Mouse (Mus musculus) urinary bladder, postnatal 25 days (tissue): ENCODE measurements around the gene Cd300ld3.
"Not testable (repeated sequence)": the region's sequence is repeated elsewhere in the genome, so short reads cannot be mapped to it uniquely, and the experiment has no call there.

Source experiments
- DNase-seq: peaks from one replicate; pipeline ENCODE4 v3.0.0; 2022; ENCODE audit warnings: low spot score

The Cd300ld3 gene

DNA sequence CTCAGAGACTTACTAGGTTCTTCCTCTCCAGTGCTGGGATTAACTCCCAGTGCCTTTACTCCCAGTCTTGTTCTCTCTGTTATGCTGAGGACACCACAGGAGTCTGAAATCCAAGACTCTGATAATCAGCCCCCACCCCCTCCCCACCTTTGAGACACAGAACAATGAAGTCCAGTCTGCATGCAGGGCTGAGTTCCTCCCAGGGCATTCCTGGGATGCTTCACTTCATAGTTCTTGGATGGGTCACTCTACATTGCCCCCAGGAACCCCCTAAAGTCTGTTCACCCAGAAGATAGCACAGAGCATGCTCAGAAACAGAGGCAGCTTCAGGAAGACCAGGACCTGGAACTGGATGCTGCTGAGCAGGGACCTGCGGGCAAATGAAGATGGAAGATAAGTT, 4.8 kb upstream of the Cd300ld3 start:
- DNase-seq = no peak

DNA sequence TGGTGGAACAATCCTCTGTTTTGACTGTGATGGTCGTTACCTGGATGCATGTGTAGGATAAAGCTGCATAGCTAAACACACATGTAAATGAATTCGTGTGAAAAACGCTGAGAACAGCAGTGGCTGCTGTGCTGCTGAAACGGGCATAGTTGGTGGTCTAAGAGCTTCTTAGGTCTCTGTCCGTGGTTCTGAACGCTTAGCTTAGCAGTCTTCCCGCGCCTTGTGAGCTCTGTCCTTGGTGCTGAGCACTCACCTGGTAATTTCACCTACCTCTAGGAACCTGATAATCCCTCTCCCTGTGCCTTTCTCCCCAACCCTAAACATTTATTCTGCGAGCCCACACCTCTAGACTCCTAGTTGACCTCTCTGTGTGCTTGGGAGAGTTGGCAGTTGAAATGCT, 4.0 kb upstream of the Cd300ld3 start:
- peak; percentile 18 for DNase-seq

DNA sequence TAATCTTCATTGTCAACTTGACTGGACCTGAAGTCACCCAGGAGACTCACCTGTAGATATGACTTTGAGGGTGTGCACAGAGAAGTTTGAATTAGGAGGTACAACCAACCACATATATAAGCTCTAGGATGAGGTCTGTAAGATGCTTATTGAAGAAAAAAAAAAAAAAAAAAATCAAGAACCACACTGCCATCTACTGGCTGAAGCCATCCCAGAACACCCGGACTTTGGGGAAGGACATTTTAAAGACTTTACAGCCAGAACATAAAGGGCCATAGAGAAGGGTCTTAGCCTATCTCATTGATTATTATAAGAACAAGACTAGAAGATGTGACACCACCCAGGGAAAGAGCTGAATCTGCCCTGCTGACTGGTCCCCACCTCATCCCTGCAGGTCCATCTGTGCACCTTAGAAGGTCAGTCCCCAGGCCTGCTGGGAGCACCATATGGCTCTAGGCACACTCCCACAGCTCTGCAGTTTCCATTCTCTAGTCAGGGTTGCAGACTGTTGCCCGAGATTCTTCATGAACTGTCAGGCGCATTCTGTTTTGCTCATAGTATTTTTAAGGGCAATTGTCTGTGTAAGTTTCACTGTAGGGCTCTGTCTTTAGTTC, 1.2 kb upstream of the Cd300ld3 start:
- no peak for DNase-seq

DNA sequence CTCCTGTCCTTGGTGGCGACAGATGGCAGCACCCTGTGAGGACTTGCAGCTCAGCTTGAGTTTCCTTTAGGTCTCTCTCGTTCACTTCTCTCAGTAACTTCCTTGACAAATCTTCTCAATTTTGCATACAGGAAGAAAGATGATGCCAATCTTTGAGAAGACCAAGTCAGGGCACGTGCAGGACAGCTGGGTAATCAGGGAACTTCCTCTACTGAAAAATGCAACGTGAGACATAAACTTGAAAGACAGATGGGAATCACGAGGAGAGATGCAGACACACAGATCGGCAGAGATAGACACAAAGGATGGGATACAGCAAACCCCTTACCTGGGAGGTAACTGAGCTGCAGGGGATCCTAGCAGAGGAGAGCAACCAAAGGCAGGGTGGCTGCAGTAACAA, 10.5 kb downstream of the Cd300ld3 start, which contains the start of gene Cd300ld5:
Gene Cd300ld5, minus strand, starts transcription at position 101 of the 400 bp plus-strand sequence.
- not testable (repeated sequence) for DNase-seq

DNA sequence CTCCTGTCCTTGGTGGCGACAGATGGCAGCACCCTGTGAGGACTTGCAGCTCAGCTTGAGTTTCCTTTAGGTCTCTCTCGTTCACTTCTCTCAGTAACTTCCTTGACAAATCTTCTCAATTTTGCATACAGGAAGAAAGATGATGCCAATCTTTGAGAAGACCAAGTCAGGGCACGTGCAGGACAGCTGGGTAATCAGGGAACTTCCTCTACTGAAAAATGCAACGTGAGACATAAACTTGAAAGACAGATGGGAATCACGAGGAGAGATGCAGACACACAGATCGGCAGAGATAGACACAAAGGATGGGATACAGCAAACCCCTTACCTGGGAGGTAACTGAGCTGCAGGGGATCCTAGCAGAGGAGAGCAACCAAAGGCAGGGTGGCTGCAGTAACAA, 21.3 kb downstream of the Cd300ld3 start, which contains the start of gene Cd300ld4:
Gene Cd300ld4, minus strand, starts transcription at position 101 of the 400 bp plus-strand sequence.
- not testable (repeated sequence) for DNase-seq

DNA sequence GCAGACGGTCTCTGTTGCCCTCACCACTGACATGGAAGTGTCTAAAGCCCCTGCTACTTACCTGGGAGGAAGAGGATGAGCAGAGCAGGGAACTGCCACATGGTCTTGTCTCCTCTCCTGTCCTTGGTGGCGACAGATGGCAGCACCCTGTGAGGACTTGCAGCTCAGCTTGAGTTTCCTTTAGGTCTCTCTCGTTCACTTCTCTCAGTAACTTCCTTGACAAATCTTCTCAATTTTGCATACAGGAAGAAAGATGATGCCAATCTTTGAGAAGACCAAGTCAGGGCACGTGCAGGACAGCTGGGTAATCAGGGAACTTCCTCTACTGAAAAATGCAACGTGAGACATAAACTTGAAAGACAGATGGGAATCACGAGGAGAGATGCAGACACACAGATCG, 32.1 kb downstream of the Cd300ld3 start, which contains the start of gene Cd300ld2:
Gene Cd300ld2, minus strand, starts transcription at position 101 of the 400 bp plus-strand sequence.
- DNase-seq = not testable (repeated sequence)

DNA sequence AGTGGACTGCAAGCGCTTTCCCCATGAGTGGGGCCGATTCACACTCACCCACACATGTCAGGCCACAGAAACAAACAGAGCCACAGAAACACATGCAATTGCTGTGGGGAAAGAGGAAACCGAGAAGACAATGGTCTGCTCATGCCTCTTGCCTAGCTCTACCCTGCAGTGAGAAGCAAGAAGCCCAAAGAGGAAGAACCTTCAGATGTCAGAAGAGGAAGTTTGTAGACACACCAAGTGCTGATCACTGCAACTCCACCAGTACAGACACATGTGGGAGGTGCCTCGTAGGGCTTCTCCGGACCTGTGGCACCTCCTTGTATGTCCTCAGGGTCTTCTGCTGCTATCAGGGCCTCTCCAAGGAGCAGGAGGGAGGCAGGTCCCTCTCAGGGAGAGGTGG, 44.1 kb downstream of the Cd300ld3 start:
- DNase-seq = no peak

DNA sequence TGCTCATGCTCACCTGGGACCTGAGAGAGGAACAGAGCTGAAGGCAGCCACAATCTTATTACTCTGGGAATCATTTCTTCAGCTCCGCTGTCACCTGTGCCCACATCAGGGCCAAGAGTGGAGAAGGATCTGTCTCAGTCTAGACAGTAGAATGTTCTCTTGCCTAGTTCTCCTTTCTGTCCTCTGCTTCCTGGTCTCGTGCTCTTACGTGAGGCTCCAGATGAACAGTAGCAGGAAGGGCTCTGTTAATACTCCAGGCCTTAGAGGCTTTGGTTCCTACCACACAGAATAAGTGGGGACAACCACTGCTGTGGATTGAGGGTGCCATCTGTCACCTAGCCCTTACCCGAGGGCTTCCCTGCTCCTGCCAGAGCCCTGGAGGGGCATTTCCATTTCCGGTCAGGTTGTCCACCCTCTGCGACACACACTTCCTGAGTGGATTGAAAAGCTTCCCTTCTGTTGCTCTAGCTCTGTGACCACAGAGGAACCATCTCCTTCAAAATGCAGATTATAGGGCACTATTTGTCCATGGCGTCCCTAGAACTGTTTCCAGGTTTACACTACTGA, 46.7 kb downstream of the Cd300ld3 start, which contains the start of gene Cd300c2:
Gene Cd300c2, minus strand, starts transcription at position 407 of the 567 bp plus-strand sequence.
- DNase-seq = no peak
